Mouse (Mus musculus) cerebellum, postnatal 14 days (tissue): Measurements from ENCODE around the gene Zfp974.
"Not testable (repeated sequence)": the region's sequence is repeated elsewhere in the genome, so short reads cannot be mapped to it uniquely, and the experiment has no call there.

Experiments
- DNase-seq, 2 experiments: peaks; one replicate each; pipeline ENCODE4 v3.0.0; 2021; ENCODE audit warnings: mixed read lengths in 2 of 2

The Zfp974 gene

GRCm38 (mm10) chr7:27928818-27929695 is at the start of gene Zfp974:
TSS of gene Zfp974 (minus strand) at chr7:27929460.
- peak; percentile 71 to 76 for DNase-seq

- not testable (repeated sequence) for DNase-seq
These were observed 20.2 kb upstream of the Zfp974 start for GRCm38 (mm10) chr7:27949451-27949850.

GRCm38 (mm10) chr7:27941869-27942268 is 12.6 kb upstream of the Zfp974 start:
- DNase-seq, result peak; percentile 40 to 55

- DNase-seq, result not testable (repeated sequence)
These were observed 4.5 kb upstream of the Zfp974 start for GRCm38 (mm10) chr7:27933800-27934158.

GRCm38 (mm10) chr7:27933050-27933799 is 4.0 kb upstream of the Zfp974 start:
- DNase-seq, result no peak

GRCm38 (mm10) chr7:27927041-27927440 is 2.2 kb downstream of the Zfp974 start:
- not testable (repeated sequence) for DNase-seq

- DNase-seq, result not testable (repeated sequence)
These were observed 18.3 kb downstream of the Zfp974 start for GRCm38 (mm10) chr7:27910952-27911351.

- DNase-seq, result no peak
These were observed 24.0 kb downstream of the Zfp974 start for GRCm38 (mm10) chr7:27905061-27905848.

- DNase-seq, result no peak
These were observed 28.7 kb downstream of the Zfp974 start for GRCm38 (mm10) chr7:27900601-27901000.

- DNase-seq, result no peak
These were observed 47.5 kb downstream of the Zfp974 start for GRCm38 (mm10) chr7:27881721-27882120.

GRCm38 (mm10) chr7:27862578-27862977 is 66.7 kb downstream of the Zfp974 start:
- not testable (repeated sequence) for DNase-seq

- peak; percentile 39 to 47 for DNase-seq
These were observed 68.6 kb downstream of the Zfp974 start for GRCm38 (mm10) chr7:27860396-27861235.

GRCm38 (mm10) chr7:27859301-27860251 is 69.7 kb downstream of the Zfp974 start:
- DNase-seq, result peak; percentile 51 to 63
